Mouse (Mus musculus): ENCODE measurements around the gene Clstn1. TPM values are rescaled to one million over a fixed set of nuclear protein-coding genes. Genes with fewer than 3 reads are reported as not detected.

Clstn1 gene
- total RNA-seq, 2 experiments from 2014 or later = 27.5 to 35.0 TPM

DNA sequence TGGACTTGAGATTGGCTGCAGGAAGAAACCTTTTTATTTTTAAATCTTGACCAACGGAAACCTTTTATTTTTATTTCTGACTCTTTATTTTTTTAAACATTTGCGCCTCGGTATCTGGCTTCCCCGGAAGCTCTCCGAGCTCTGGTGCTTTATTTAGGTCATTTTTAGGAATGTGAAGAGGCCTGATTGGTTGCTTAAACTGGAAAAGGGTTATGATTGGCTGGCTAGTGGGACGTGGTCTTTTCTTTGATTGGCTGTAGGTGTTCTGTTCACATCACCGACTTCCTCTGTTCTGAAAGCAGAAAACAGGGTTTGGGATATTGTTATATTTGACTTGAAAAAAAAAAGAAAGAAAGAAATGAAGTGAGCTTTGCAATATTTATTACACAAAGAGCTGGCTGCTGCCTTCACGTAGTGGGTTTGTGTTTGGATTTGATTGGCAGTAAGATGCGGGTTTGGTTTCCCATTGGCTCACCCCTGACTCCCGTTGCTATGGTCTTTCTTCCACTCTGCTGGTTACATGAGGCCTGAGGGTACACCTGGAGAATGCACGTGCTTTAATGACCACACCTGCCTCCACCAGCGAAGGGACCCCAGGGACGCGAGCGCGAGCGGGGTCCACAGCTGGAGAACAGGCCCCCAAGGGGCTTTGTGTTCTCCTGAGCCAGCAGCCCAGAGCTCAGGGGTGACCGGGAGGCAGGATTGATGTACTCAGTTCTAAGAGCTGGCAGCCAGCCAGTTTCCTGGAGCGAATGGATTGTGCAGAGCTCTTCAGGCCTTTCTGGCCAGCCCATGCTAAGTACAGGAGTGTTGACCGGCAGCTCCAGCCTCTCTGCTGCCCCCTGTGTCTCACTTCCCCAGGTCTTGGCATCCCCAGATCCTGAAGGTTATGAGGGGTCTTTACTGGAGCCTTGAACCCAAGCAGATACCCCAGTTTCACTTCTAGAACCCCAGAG lies 21.5 kb upstream of the Clstn1 start:
- no peak for DNase-seq (ENCODE audit: low spot score)

DNA sequence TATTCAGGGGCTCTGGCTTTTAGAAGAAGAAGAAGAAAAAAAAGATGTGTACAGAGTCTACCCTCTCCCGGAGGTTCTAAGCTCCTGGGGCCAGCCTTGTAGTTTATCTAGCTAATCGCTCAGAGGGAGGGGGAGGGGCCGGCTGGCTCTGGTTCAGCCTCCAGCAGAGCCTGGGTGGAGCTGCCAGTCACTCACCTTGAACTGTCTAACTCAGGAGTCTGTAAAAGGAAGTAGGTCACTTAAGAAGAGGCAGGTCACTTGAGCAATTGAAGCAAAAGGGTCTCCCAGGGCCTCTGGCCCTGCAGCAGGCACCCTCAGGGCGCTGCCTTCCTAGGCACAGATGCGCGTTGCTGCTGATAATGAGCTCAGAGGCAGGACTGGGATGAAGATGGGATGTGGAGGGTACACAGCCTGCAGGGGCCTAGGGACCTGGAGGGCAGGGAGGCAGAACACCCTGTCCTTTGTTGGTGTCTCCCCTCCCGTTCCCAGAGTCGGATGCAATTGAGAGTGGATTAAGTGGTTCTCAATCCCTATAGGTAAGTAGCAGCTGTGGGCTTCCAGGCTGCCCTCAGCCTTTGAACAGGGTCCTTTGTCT lies 18.7 kb upstream of the Clstn1 start:
- no peak for DNase-seq (ENCODE audit: low spot score)

DNA sequence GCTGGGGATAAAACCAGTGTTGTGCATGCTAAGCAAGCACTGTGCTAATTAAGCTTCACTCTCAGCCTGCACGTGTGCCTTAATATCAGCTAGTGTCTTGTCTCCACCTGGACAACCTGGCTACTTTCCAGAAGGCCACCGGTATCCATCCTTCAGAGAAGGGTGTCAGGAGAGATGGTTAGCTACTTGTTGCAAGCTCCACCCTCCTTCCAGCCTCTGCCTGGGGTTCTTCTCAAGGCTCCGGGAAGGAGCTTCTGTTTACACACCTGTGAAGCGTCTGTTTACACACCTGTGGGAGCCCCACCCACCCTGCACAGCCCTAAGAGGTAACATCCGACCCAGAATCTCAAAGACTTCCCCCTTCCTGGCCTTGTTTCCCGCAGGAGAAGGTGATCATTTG lies 17.6 kb upstream of the Clstn1 start:
- DNase-seq (ENCODE audit: low spot score) = no peak

DNA sequence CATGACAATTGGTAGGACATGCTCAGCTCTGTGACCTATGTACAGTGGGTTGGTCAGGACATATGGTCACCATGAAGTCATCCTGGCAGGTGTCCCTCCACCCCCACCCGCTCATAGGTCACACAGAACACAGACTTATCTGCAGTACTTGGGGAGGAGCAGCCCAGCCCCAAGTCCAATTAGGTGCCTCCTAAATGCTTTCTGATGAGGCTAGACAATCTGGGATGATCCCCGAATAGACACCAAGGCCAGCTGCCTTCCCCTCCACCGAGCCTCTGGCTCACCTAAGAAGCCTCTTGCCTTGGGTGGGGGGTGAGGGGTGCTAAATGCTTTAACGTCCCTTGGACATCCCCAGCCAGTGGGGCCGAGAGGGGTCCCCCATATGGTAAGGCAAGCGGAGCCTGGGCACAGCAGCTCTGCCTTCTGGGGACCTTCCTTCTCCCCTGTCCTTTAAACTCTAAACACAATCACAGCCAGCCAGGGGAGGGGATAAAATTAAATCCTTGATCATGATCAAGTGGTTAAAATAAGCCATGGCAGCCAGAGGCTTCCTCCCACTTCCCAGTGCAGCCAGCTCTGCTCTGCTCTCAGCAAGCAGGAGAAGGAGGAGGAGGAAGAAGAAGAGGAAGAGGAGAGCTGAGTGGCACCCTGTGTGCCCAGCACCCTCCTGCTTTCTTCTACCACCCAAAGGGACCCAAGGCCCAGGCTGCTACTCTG lies 16.3 kb upstream of the Clstn1 start:
- DNase-seq (ENCODE audit: low spot score) = no peak

GRCm38 (mm10) chr4:149570498-149570863 lies 15.8 kb upstream of the Clstn1 start:
- DNase-seq (ENCODE audit: low spot score) = no peak

DNA sequence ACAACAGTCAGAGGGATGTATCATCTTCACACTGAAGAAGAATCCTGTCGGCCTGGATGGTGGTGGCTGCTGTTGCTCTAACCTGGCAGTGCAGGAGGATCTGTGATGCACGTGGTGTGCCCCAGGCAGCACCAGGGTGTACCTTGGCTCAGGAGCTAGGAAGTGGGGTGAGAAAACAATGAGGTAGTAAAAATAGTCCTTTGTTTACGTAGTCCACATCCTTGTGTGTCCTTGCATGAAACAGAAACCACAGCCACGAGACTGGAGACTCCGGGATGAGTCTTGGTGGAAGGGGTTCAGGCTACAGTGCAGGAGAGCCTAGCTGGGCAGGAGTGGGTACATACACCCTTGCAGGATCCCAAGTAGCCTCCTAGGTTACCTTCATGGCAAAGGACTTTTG lies 15.1 kb upstream of the Clstn1 start:
- no peak for DNase-seq (ENCODE audit: low spot score)

GRCm38 (mm10) chr4:149571651-149572149 lies 14.6 kb upstream of the Clstn1 start:
- peak; percentile 15 for DNase-seq (ENCODE audit: low spot score)

DNA sequence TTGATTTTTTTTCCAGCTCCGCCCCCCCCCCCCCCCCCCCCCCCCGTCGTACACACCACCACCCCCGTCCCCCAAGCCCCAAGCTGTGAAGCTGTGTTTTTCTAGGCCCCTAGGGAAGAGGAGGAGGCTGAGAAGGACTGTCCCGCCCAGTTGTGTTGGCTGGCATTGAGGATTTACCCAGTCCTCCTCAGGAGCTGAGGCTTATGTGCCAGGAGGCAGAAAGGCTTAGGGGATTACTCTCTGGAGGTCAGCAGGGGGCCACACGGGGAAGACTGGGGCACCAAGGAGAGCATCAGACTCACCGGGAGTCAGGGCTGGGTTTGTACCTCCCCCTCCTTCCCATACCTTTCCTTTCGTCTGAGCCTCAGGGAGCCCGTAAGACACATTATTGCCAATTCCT lies 13.8 kb upstream of the Clstn1 start:
- DNase-seq (ENCODE audit: low spot score) = no peak

- peak; percentile 17 for DNase-seq (ENCODE audit: low spot score)
Observed at GRCm38 (mm10) chr4:149572851-149573250, 13.4 kb upstream of the Clstn1 start.

DNA sequence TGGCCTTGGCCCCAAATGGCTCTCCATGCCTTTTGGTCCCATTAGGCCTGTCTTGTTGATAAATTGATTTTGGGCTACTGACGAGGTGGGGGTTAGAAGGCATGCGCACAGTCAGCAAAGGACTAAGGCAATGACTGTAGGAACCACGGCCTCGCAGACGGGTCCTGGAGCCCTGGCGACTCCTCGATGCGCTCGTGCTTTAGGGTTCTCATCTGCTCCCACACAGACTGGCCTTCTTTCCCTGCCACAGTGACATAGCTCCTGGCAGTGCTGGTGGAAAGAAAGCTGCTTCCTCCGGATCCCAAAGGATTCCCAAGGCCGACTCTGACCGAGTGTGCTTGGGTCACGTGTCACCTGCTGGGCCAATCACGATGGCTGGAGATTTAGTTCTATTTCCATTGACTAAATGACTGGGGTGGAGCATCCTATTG lies 11.9 kb upstream of the Clstn1 start:
- DNase-seq (ENCODE audit: low spot score) = peak; percentile 63

- no peak for DNase-seq (ENCODE audit: low spot score)
Observed at GRCm38 (mm10) chr4:149576061-149576460, 10.2 kb upstream of the Clstn1 start.

DNA sequence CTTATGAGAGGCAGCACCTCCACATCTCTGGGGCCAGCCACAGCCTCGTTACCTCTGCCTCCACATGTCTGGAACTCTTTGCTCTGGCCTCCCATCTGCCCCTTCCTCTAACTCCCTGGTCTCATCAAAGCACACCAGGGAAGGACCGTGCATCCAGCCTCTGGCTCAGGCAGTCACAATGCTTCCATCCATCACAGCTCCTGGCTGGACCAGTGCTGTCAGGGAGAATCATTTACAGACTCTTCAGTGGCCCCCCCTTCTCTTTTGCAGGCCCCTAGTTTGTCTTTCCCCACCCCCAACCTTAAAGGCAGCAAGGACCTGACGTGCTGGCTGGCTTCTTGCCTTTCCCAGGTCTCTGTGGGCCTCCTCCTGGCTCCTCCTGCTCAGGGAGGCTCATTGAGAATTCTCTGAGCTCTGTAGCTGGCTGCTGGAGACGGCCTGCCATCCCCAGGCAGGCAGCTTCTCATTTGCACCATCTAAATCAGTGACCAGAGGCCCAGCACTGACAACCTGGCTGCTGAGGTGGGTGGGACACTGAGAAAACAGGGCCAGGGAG lies 9.2 kb upstream of the Clstn1 start:
- no peak for DNase-seq (ENCODE audit: low spot score)

- no peak for DNase-seq (ENCODE audit: low spot score)
Observed at GRCm38 (mm10) chr4:149578085-149578681, 8.1 kb upstream of the Clstn1 start.

DNA sequence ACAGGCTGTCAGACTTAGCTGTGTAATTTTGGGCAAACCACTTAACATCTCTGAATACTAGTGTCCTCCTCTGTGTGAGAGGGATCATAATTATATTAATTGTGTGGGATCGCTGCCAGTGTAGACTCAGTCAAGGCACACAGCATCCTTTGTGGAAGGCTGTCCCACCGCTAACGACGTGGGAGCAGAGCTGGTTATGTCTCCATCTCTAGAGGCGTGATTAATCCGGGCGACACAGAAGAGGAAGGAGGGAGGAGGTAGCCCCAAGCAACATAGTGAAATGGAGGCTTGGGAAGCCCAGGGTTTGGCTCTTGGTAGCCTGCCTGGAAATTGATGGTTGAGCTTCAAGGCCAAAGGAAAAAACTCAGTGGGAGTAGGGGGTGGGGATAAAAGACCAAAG lies 7.4 kb upstream of the Clstn1 start:
- DNase-seq (ENCODE audit: low spot score) = no peak

DNA sequence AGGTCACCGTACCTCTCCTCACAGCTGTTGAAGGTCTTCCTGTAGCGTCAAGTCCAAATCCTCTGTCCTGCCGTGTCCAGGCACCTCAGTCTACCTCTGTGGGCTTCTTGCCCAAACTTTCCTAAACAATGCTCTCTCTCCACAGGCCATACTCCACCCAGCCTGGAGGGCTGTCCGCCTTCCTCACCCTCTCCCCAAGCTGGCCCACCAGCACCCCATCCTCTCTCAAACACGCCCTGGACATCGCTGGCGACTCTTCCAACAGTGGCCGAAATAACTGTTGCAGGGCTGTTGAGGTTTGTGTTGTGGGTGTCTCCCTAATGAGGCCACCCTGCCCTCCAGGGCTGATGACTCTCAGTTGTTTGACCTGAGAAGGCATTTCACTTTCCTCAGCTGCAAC lies 1.0 kb upstream of the Clstn1 start:
- DNase-seq (ENCODE audit: low spot score) = no peak

DNA sequence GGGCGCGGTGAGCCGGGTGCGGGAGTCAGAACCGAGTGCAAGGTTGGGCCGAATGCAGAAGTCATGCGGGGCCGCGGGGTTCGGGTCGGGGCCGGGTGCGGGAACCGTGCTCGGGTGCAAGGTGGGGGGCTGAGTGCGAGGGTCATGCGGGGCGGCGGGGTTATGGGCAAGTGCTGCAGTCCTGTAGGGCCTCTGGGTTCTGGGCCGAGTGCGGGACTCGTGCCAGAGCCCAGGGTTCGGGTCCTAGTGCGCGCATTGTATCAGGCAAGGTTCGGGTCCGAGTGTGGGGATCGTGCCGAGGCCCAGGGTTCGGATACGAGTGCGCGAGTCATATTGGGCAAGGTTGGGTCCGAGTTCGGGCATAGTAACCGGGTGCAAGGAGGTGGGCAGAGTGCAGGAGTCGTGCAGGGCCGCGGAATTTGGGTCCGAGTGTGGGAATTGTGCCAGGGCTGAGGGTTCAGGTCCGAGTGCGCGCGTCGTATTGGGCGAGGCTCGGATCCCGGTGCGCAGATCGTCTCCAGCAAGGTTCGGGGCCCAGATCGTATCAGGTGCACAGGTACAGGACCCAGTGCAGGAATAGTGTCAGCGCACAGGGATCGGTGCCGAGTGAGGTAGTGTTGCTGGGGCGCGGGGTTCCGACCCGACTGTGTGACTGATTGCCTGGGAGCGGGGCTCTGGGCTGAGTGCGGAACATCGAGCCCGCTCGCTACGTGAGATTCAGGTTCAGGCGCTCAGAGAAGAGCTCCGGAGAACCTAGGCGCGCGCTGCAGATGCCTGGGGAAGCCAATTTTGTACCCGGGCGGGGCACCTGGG lies 721 bp downstream of the Clstn1 start:
- DNase-seq (ENCODE audit: low spot score) = peak; percentile 12

- DNase-seq (ENCODE audit: low spot score) = no peak
Observed at GRCm38 (mm10) chr4:149587596-149588168, 1.4 kb downstream of the Clstn1 start.

GRCm38 (mm10) chr4:149590200-149590599 lies 3.9 kb downstream of the Clstn1 start:
- no peak for DNase-seq (ENCODE audit: low spot score)

DNA sequence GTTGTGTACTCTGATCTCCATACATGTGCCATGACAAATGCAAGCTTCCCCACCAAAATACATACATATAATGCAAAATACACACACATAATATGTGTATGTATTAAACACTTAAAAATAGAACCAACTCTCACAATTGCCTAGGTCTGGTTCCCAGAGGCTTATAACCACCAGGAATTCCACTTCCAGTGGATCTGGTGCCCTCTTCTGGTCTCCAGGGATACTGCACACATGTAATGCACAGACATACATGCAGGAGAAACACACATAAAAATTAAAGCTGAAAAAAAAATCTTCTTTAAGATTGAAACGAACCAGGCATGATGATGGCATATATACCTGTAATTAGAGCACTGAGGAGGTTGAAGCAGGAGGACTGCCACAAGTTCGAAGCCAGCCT lies 5.2 kb downstream of the Clstn1 start:
- DNase-seq (ENCODE audit: low spot score) = no peak

GRCm38 (mm10) chr4:149594913-149595581 lies 8.8 kb downstream of the Clstn1 start:
- DNase-seq (ENCODE audit: low spot score) = no peak
